Mouse (Mus musculus) bone marrow, adult 2 months (tissue): ENCODE measurements around the gene Snu13.

Source experiments
- CTCF ChIP-seq: fragments of 200-500 bp; IDR thresholded peaks from 2 replicates; pipeline ENCODE4 v1.5.1; 2011; ENCODE audit warnings: low read length, control low read depth; ENCODE audit not compliant: control insufficient read depth, insufficient read depth
- POLR2A ChIP-seq: fragments of 200-500 bp; IDR thresholded peaks from 2 replicates; pipeline ENCODE4 v1.6.1; 2011; ENCODE audit warnings: low read depth, mild to moderate bottlenecking, control low read depth, low read length, borderline replicate concordance; ENCODE audit not compliant: control insufficient read depth

DNA sequence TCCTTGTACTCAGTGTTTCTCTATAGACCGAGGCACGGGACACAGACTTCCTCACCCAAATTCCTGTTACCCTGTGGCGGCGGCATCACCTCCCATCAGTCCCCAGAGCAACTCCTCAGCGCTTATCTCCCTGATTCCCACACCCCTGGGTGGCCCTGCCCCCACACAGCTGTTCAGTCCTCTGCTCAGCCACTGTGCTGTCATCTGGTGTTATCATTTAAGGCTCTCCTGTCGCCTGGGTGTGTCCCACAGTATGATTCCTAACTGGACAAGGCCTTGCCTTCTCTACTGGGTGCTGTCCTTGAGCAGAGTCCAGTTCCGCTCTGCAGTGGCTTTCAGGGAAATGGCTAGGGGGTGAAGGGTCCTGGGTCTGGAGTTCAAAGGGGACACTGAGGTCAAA is 56.8 kb downstream of the Snu13 start:
- TF ChIP-seq CTCF, result no peak
- TF ChIP-seq POLR2A, result no peak
